Mouse (Mus musculus) liver, embryonic 11.5 days (tissue): Measurements from ENCODE around the gene Abhd17c. TPM values are rescaled to one million over a fixed set of nuclear protein-coding genes. Genes with fewer than 3 reads are reported as not detected.
A peak's percentile ranks its signal among the peaks of the same experiment; 100 is the strongest.
"Not testable (repeated sequence)": the region's sequence is repeated elsewhere in the genome, so short reads cannot be mapped to it uniquely, and the experiment has no call there.

Experiments used
- ATAC-seq: fragments of 200-750 bp; cut with Nextera tagmentation; replicated peaks from 2 replicates; pipeline ENCODE4 v1.8.0; 2017; ENCODE audit warnings: moderate number of reproducible peaks, mild to moderate bottlenecking, moderate TSS enrichment, moderate library complexity; ENCODE audit not compliant: low FRiP score
- DNase-seq: peaks from one replicate; pipeline ENCODE4 v3.0.0-alpha.2; 2017; ENCODE audit warnings: low spot score
- H3K27ac ChIP-seq: fragments of 300-500 bp; sonication (generic); 2 replicates; pipeline ENCODE4 v1.5.1; 2014; ENCODE audit warnings: mild to moderate bottlenecking, low read depth, low read length, control low read depth
- H3K27me3 ChIP-seq: fragments of 300-500 bp; sonication (generic); replicated peaks from 2 replicates; pipeline ENCODE4 v1.6.1; 2014; ENCODE audit warnings: low read length, mixed read lengths; ENCODE audit not compliant: control insufficient read depth, insufficient read depth
- H3K36me3 ChIP-seq: fragments of 300-500 bp; sonication (generic); 2 replicates; pipeline ENCODE4 v1.6.1; 2014; ENCODE audit warnings: mild to moderate bottlenecking, low read length, moderate library complexity, mixed read lengths; ENCODE audit not compliant: control insufficient read depth, insufficient read depth
- H3K4me1 ChIP-seq: fragments of 300-500 bp; sonication (generic); replicated peaks from 2 replicates; pipeline ENCODE4 v1.6.1; 2014; ENCODE audit warnings: low read length, mixed read lengths; ENCODE audit not compliant: control insufficient read depth, insufficient read depth
- H3K4me2 ChIP-seq: fragments of 300-500 bp; sonication (generic); 2 replicates; pipeline ENCODE4 v1.6.1; 2014; ENCODE audit warnings: mild to moderate bottlenecking, control low read depth, moderate library complexity
- H3K4me3 ChIP-seq: fragments of 300-500 bp; sonication (generic); 2 replicates; pipeline ENCODE4 v1.5.1; 2014; ENCODE audit warnings: low read depth, low read length, control low read depth
- H3K9ac ChIP-seq: fragments of 300-500 bp; sonication (generic); 2 replicates; pipeline ENCODE4 v1.6.1; 2014; ENCODE audit warnings: low read depth, low read length, control low read depth
- H3K9me3 ChIP-seq: fragments of 300-500 bp; sonication (generic); 2 replicates; pipeline ENCODE4 v1.6.1; 2016; ENCODE audit warnings: low read length, inconsistent platforms, mixed read lengths; ENCODE audit not compliant: control insufficient read depth
- WGBS: fragments of 180-500 bp; shearing (Covaris S2); extraction: QIAGEN DNeasy Blood & Tissue Kit; methylation state at CpG from one replicate; pipeline ENCODE4 v1.1.7; 2014; 5-methylcytosine and 5-hydroxymethylcytosine counted together
- polyA plus RNA-seq: library from polyadenylated mRNA; unstranded; fragments of >200 nt; fragmentation: Nextera tagmentation; extraction: Ambion mirVana; gene quantifications from 2 replicates; pipeline ENCODE4 v1.2.1, GENCODE M21; 2014

Abhd17c gene
- polyA plus RNA-seq, 1 experiment from 2014 or later = 41.3 TPM

DNA sequence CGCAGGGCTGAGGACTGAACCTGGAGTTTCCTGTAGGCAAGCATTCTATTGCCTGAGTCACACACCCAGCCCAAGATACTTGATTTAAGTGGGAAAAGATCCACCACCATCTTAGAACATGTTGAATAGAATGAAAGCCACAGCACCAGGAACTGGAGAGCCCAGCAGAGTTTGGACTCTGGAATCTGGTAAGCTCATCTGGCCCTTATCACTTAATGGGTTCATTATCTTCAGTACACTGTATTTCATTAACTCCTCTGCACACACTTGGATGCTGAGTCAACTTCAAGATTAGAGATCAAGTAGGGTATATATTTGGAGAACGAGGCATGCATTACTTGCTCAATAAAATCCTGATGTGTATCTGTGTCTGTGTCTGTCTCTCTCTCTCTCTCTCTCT, 27.1 kb upstream of the Abhd17c start:
- WGBS = 81% methylated on average over 2 of the region's 2 CpGs

GRCm38 (mm10) chr7:84174655-84175448, 23.2 kb upstream of the Abhd17c start:
- Histone ChIP-seq H3K9me3 (no peaks in the 10 kb centered on the region), H3K36me3 (no peaks in the 10 kb centered on the region), H3K27ac (no peak overlapping the region), H3K4me2 (no peak overlapping the region), H3K27me3 (no peaks in the 10 kb centered on the region), H3K4me1 (no peaks in the 10 kb centered on the region), H3K9ac (no peak overlapping the region), H3K4me3 (no peak overlapping the region)
- DNase-seq = no peak
- ATAC-seq = no peak
- WGBS = 82% methylated on average over 11 of the region's 11 CpGs

More for the DNA sequence above, 27.1 kb upstream of the Abhd17c start:
- H3K27me3 ChIP-seq, H3K4me3 ChIP-seq, H3K36me3 ChIP-seq, H3K4me2 ChIP-seq, H3K27ac ChIP-seq, ATAC-seq, H3K4me1 ChIP-seq, H3K9ac ChIP-seq, DNase-seq, H3K9me3 ChIP-seq: not testable (repeated sequence)

DNA sequence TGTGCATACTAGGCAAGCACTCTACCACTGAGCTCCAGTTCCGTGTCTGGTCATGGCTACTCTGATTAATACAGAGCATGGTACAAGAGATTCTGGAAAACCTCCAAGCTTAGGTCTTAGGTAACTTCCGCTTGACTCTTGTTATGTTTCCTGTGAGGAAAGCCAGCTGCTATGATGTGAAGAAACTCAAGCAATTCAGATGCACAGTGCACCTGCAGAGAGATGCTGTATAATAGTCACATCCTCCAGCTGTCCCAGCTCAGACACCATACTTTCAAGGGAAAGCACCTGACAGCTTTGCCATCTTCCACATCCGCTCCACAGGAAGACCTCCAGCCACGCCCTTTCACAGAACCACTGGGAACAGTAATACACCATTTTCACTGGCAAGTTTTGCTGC, 21.7 kb upstream of the Abhd17c start:
- ATAC-seq (no peak), DNase-seq (no peak)
- Histone ChIP-seq H3K4me2 (no peak overlapping the region), H3K4me3 (no peak overlapping the region), H3K27me3 (no peaks in the 10 kb centered on the region), H3K9ac (no peak overlapping the region), H3K36me3 (no peaks in the 10 kb centered on the region), H3K27ac (no peak overlapping the region), H3K9me3 (no peaks in the 10 kb centered on the region), H3K4me1 (no peaks in the 10 kb centered on the region)
- WGBS = 82% methylated on average over 4 of the region's 4 CpGs

DNA sequence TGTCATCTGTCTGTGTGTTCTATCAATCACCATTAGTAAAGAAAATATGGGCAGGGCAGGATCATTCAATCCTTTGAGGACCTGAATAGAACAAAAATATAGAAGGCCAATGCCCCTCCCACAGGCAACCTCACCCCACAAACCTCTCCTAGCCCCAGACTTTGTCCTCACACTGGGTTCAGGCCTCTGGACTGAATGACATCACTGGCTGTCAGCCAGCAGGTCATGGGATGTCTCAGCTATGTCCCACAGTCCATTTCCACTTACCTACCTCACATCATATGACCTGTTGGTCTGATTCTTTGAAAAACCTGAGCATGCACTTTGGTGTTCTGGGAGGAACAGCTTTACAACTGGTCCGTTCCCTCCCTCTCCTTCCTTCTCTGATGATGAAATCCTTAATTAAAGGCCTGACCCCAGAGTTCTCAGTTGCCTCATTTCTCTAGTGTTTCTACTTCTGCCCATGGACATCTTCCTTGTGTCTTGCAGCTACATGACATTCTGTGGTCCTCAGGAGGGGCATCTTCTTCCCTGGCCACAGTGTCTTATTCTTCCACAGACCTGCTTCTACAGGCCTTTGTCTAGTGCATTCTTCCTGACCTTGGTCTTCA, 19.6 kb upstream of the Abhd17c start:
- Histone ChIP-seq H3K36me3 (no peaks in the 10 kb centered on the region), H3K4me1 (no peaks in the 10 kb centered on the region), H3K9ac (no peak overlapping the region), H3K4me3 (no peak overlapping the region), H3K27ac (no peak overlapping the region), H3K9me3 (no peaks in the 10 kb centered on the region), H3K27me3 (no peaks in the 10 kb centered on the region), H3K4me2 (no peak overlapping the region)
- 73% methylated on average over 1 of the region's 1 CpGs for WGBS
- no peak for ATAC-seq
- DNase-seq = no peak

DNA sequence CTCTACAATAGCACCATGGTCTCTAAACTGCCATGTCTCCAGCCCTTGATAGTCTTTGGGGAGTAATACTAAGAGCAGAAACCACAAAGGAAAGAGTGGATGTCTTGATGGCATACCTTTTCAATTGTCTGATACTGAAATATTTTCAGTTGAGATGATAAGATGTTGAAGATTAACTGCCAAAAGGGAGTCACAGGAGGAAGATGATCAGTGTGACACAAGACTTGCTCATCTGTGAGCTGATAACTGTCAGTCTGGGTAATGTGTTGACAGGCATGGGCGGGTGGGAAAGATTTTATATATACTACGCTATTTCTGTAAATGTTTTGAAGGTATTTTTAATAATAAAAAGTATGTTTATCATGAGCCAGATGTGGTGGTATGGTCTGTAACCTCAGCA, 16.7 kb upstream of the Abhd17c start:
- Histone ChIP-seq H3K27ac (no peak overlapping the region), H3K4me2 (no peak overlapping the region), H3K27me3 (no peaks in the 10 kb centered on the region), H3K4me1 (no peaks in the 10 kb centered on the region), H3K36me3 (no peaks in the 10 kb centered on the region), H3K9ac (no peak overlapping the region), H3K9me3 (no peaks in the 10 kb centered on the region), H3K4me3 (no peak overlapping the region)
- DNase-seq = no peak
- no peak for ATAC-seq
- WGBS = 80% methylated on average over 2 of the region's 2 CpGs

- no peaks in the 10 kb centered on the region for H3K4me1 ChIP-seq
- H3K27ac ChIP-seq = no peak overlapping the region
- H3K4me3 ChIP-seq = no peak overlapping the region
- H3K4me2 ChIP-seq = no peak overlapping the region
- WGBS = 53% methylated on average over 4 of the region's 4 CpGs
- no peaks in the 10 kb centered on the region for H3K27me3 ChIP-seq
- H3K9me3 ChIP-seq = no peaks in the 10 kb centered on the region
- H3K36me3 ChIP-seq = no peaks in the 10 kb centered on the region
- ATAC-seq (0 out of 2 replicates have a peak, but pooled peaks have one; percentile 53), DNase-seq (no peak)
- no peak overlapping the region for H3K9ac ChIP-seq
These were observed 15.2 kb upstream of the Abhd17c start for GRCm38 (mm10) chr7:84166721-84167419.

- no peak overlapping the region for H3K27ac ChIP-seq
- WGBS = 48% methylated on average over 1 of the region's 1 CpGs
- no peak for ATAC-seq
These were observed 14.3 kb upstream of the Abhd17c start for GRCm38 (mm10) chr7:84166007-84166406.

DNA sequence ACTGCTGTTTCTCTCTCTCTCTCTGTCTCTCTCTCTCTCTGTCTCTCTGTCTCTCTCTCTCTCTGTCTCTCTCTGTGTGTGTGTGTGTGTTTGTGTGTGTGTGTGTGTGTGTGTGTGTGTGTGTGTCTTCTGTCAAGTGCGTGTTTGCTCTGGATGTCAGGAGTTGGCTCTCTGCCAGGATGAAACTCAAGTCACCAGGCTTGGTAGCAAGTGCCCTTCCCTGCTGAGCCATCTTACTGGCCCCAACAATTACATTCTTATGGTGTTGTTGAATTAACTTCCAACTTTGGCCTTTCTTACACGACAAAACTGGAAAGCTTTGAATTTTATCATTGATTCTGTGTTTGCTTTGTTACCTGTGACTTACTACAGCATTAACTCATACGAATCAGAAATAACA, 13.6 kb upstream of the Abhd17c start:
- no peaks in the 10 kb centered on the region for H3K4me1 ChIP-seq
- H3K4me2 ChIP-seq = no peak overlapping the region
- H3K4me3 ChIP-seq = no peak overlapping the region
- 72% methylated on average over 3 of the region's 3 CpGs for WGBS
- H3K27me3 ChIP-seq = no peaks in the 10 kb centered on the region
- ATAC-seq (no peak), DNase-seq (no peak)
- no peaks in the 10 kb centered on the region for H3K36me3 ChIP-seq
- no peak overlapping the region for H3K9ac ChIP-seq
- H3K27ac ChIP-seq = no peak overlapping the region
- H3K9me3 ChIP-seq = no peaks in the 10 kb centered on the region

More at GRCm38 (mm10) chr7:84166007-84166406, 14.3 kb upstream of the Abhd17c start:
- H3K9me3 ChIP-seq = no peaks in the 10 kb centered on the region
- DNase-seq = no peak
- H3K4me2 ChIP-seq = no peak overlapping the region
- no peaks in the 10 kb centered on the region for H3K27me3 ChIP-seq
- no peak overlapping the region for H3K9ac ChIP-seq
- no peak overlapping the region for H3K4me3 ChIP-seq
- H3K4me1 ChIP-seq = no peaks in the 10 kb centered on the region
- H3K36me3 ChIP-seq = no peaks in the 10 kb centered on the region
